Mouse (Mus musculus): ENCODE measurements at regions not wholly inside any gene's neighbourhood (a gene's known extent, or its start where the extent isn't known, plus 50 kb on each side); places are given as distances from the start of the nearest gene placed in this dataset.
A peak's percentile ranks its signal among the peaks of the same experiment; 100 is the strongest.
"Not testable (repeated sequence)": the region's sequence is repeated elsewhere in the genome, so short reads cannot be mapped to it uniquely, and the experiment has no call there.

GRCm38 (mm10) chr4:23787417-23788204 lies 708.6 kb upstream of the Mms22l start:
- peak; percentile 25 for DNase-seq (ENCODE audit: extremely low spot score, low spot score)

GRCm38 (mm10) chr4:23823516-23823915 lies 672.7 kb upstream of the Mms22l start:
- DNase-seq (ENCODE audit: extremely low spot score, low spot score) = no peak

GRCm38 (mm10) chr4:23826885-23827284 lies 669.4 kb upstream of the Mms22l start:
- DNase-seq (ENCODE audit: extremely low spot score, low spot score) = no peak

GRCm38 (mm10) chr4:23832385-23833164 lies 663.7 kb upstream of the Mms22l start:
- no peak for DNase-seq (ENCODE audit: extremely low spot score, low spot score)

- no peak for DNase-seq (ENCODE audit: extremely low spot score, low spot score)
Observed at GRCm38 (mm10) chr4:23843609-23844287, 652.5 kb upstream of the Mms22l start.

GRCm38 (mm10) chr4:23844288-23844971 lies 651.8 kb upstream of the Mms22l start:
- no peak for DNase-seq (ENCODE audit: extremely low spot score, low spot score)

- no peak for DNase-seq (ENCODE audit: extremely low spot score, low spot score)
Observed at GRCm38 (mm10) chr4:23845263-23845662, 651.0 kb upstream of the Mms22l start.

- no peak for DNase-seq (ENCODE audit: extremely low spot score, low spot score)
Observed at GRCm38 (mm10) chr4:23850640-23851039, 645.6 kb upstream of the Mms22l start.

GRCm38 (mm10) chr4:23862437-23862836 lies 633.8 kb upstream of the Mms22l start:
- no peak for DNase-seq (ENCODE audit: extremely low spot score, low spot score)

GRCm38 (mm10) chr4:23880007-23880406 lies 616.2 kb upstream of the Mms22l start:
- no peak for DNase-seq (ENCODE audit: extremely low spot score, low spot score)

- DNase-seq (ENCODE audit: extremely low spot score, low spot score) = peak; percentile 19
Observed at GRCm38 (mm10) chr4:23913396-23913795, 582.9 kb upstream of the Mms22l start.

- no peak for DNase-seq (ENCODE audit: extremely low spot score, low spot score)
Observed at GRCm38 (mm10) chr4:23913822-23914221, 582.4 kb upstream of the Mms22l start.

GRCm38 (mm10) chr4:23914423-23914822 lies 581.8 kb upstream of the Mms22l start:
- DNase-seq (ENCODE audit: extremely low spot score, low spot score) = no peak

GRCm38 (mm10) chr4:23921520-23921919 lies 574.7 kb upstream of the Mms22l start:
- no peak for DNase-seq (ENCODE audit: extremely low spot score, low spot score)

GRCm38 (mm10) chr4:23954140-23954539 lies 542.1 kb upstream of the Mms22l start:
- no peak for DNase-seq (ENCODE audit: extremely low spot score, low spot score)

- not testable (repeated sequence) for DNase-seq (ENCODE audit: extremely low spot score, low spot score)
Observed at GRCm38 (mm10) chr4:23982193-23982592, 514.1 kb upstream of the Mms22l start.

- peak; percentile 76 for DNase-seq (ENCODE audit: extremely low spot score, low spot score)
Observed at GRCm38 (mm10) chr4:23982790-23983451, 513.3 kb upstream of the Mms22l start.

- DNase-seq (ENCODE audit: extremely low spot score, low spot score) = no peak
Observed at GRCm38 (mm10) chr4:23983452-23983805, 512.8 kb upstream of the Mms22l start.

- DNase-seq (ENCODE audit: extremely low spot score, low spot score) = no peak
Observed at GRCm38 (mm10) chr4:23984005-23984404, 512.2 kb upstream of the Mms22l start.

- DNase-seq (ENCODE audit: extremely low spot score, low spot score) = peak; percentile 17
Observed at GRCm38 (mm10) chr4:23985956-23986355, 510.3 kb upstream of the Mms22l start.

- no peak for DNase-seq (ENCODE audit: extremely low spot score, low spot score)
Observed at GRCm38 (mm10) chr4:23993823-23994222, 502.4 kb upstream of the Mms22l start.

Measured in neural tube, embryonic 10.5 days (tissue).